Comparison of ENCODE assay signal across 9 mouse cellular contexts in the genomic region with DNA sequence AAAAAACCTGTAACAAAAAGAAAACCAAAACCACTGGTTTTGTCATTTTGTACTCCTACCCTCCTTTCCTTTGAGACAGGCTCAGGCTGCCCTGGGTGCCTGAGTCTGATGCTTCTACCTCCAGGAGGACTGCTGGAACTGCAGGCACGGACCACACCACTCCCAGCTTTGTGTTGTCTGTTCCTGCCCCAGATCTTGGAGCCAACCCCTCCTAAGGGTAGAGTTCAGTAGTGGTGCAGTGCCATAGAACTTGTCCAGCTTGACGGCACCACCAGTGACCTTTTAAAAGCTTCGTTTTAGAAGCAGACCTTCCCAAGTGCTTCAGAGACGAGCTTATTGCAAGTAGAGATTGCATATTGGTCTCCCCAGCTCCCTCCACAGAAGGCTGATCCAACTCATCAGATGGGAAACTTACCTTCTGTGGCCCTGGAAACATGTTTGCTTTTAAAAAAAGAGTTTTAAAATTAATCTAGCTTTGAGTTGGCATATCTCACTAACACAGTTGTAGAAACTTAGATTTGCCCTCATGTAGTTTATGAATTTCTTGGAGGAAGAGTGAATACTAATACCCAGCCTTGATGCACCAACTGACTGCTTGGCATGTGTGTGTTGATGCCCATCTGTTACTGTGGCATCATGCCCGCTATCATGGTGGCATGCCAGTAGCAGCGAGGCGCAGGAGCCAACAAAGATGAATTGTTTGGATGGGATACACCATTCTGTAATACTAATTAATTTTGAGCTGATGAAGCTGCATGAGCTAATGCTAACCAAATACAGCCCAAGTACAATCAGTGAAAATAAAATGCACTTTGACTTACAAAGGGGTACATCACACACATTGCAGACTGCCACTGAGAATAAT. TPM values are rescaled to one million over a fixed set of nuclear protein-coding genes. Genes with fewer than 3 reads are reported as not detected.
DNase-seq lines count a peak whose midpoint lies in the region; ATAC-seq lines count a peak whose summit lies in the region.
"Had no signal": no experiment of that assay in that cellular context is flagged by ENCODE, and none has a peak within 500 bp of the region (broad histone marks: within the 10 kb centered on the region; RNA-seq: fewer than 3 reads in every experiment).

No protein-coding gene starts in this region.

- no peak for DNase-seq in hindbrain, embryonic 11.5 days (ENCODE audit: low spot score)
- peak; percentile 96 for DNase-seq in cerebellum, adult 9-11 months
- DNase-seq in layer of hippocampus, adult 9-11 months, result peak; percentile 90
- DNase-seq in right cerebral cortex, adult 18-20 months, result peak; percentile 65
- DNase-seq in gastrocnemius, postnatal 36 days, result no peak
- DNase-seq in liver, result no peak
- DNase-seq: heart, postnatal 14 days had no signal

- no peaks in the 10 kb centered on the region for H3K27me3 ChIP-seq in hindbrain, embryonic 13.5 days
- H3K27me3 ChIP-seq in hindbrain, embryonic 11.5 days (ENCODE audit: control insufficient read depth, insufficient read depth, low read length), result no peaks in the 10 kb centered on the region

- intact Hi-C loops in gastrocnemius, postnatal 36 days (cut with DNase I), result no loop called here

- H3K9me3 ChIP-seq in hindbrain, embryonic 13.5 days, result no peaks in the 10 kb centered on the region
- H3K9me3 ChIP-seq in hindbrain, embryonic 11.5 days (ENCODE audit: control insufficient read depth, low read length), result no peaks in the 10 kb centered on the region

- no peaks in the 10 kb centered on the region for H3K36me3 ChIP-seq in hindbrain, embryonic 13.5 days
- no peaks in the 10 kb centered on the region for H3K36me3 ChIP-seq in hindbrain, embryonic 11.5 days (ENCODE audit: control insufficient read depth, insufficient read depth, low read length)

- H3K4me2 ChIP-seq in hindbrain, embryonic 13.5 days, result no peak overlapping the region
- no peak overlapping the region for H3K4me2 ChIP-seq in hindbrain, embryonic 11.5 days (replicated peaks; ENCODE audit: low read depth, low read length)

- ATAC-seq in hindbrain, embryonic 13.5 days (ENCODE audit: low FRiP score), result peak; percentile 58
- ATAC-seq in hindbrain, embryonic 11.5 days (ENCODE audit: low FRiP score), result no peak
- ATAC-seq in megakaryocyte-erythroid progenitor cell, adult 5-6 weeks (replicated peaks; ENCODE audit: low FRiP score, low TSS enrichment, poor library complexity, severe bottlenecking), result no peak

- H3K4me3 ChIP-seq in hindbrain, embryonic 13.5 days, result no peak overlapping the region
- H3K4me3 ChIP-seq in hindbrain, embryonic 11.5 days (ENCODE audit: low read depth, low read length), result no peak overlapping the region

- peaks cover 20% of the 10 kb centered on the region for H3K4me1 ChIP-seq in hindbrain, embryonic 13.5 days (replicated peaks)
- no peaks in the 10 kb centered on the region for H3K4me1 ChIP-seq in hindbrain, embryonic 11.5 days (replicated peaks; ENCODE audit: control insufficient read depth, insufficient read depth, low read length)

- H3K9ac ChIP-seq in hindbrain, embryonic 13.5 days, result no peak overlapping the region
- no peak overlapping the region for H3K9ac ChIP-seq in hindbrain, embryonic 11.5 days (ENCODE audit: low read depth, low read length)

- 78% methylated on average over 7 of the region's 7 CpGs for WGBS in hindbrain, embryonic 13.5 days
- 93% methylated on average over 7 of the region's 7 CpGs for WGBS in hindbrain, embryonic 11.5 days

- H3K27ac ChIP-seq in hindbrain, embryonic 13.5 days, result peak overlapping the region; percentile 71
- H3K27ac ChIP-seq in hindbrain, embryonic 11.5 days (ENCODE audit: low read depth, low read length), result no peak overlapping the region

RNA-seq across cellular contexts. Expression of a gene that starts 17.0 kb away (rescaled TPM):
- polyA plus RNA-seq in hindbrain, embryonic 13.5 days (2015; fragmentation: Nextera tagmentation; extraction: Ambion mirVana), result 31.6 and 33.0 TPM in 2 replicates
- 38.9 and 40.9 TPM in 2 replicates for polyA plus RNA-seq in hindbrain, embryonic 11.5 days (2014; fragmentation: Nextera tagmentation; extraction: Ambion mirVana)
- 47.4 and 67.6 TPM in 2 replicates for total RNA-seq in megakaryocyte-erythroid progenitor cell, adult 5-6 weeks (2014; fragmentation: Nextera tagmentation)
- total RNA-seq in megakaryocyte-erythroid progenitor cell, adult 5-6 weeks (2017), result 85.3 and 88.9 TPM in 2 replicates
- total RNA-seq in gastrocnemius, postnatal 36 days (2021), result 10 to 100 TPM; 17.8 to 18.8 TPM

Comparison
In these comparisons a context has a peak if more than half of its experiments do, and no peak if none do; other contexts are left out.
1. DNase-seq: peak in cerebellum, adult 9-11 months (single experiment), layer of hippocampus, adult 9-11 months (single experiment) and right cerebral cortex, adult 18-20 months (single experiment); none in hindbrain, embryonic 11.5 days (single experiment), gastrocnemius, postnatal 36 days (0 of 2) and liver (single experiment).